Mouse (Mus musculus): ENCODE results near the gene Slc39a11. TPM values are rescaled to one million over a fixed set of nuclear protein-coding genes. Genes with fewer than 3 reads are reported as not detected.
A peak's percentile ranks its signal among the peaks of the same experiment; 100 is the strongest.
"Not testable (repeated sequence)": the region's sequence is repeated elsewhere in the genome, so short reads cannot be mapped to it uniquely, and the experiment has no call there.

Slc39a11 gene
- total RNA-seq, 2 experiments from 2014 or later = 17.7 to 19.1 TPM

DNA sequence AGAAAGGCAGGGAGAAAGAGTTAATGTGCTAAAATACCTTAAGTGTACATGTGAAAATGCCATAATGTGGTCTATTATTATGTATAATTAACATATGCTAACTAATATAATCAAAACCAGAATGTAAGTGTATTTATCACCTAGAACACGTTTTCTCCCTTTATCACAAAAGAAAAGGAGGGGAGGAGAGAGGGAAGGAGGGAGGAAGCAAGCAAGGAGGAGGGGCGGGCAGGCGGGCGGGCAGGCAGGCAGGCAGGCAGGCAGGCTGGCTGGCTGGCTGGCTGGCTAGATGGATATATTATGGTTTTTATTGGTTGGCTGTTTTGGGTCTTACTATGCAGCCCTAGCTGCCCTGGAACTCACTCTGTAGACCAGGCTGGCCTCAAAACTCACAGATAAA lies 19.8 kb upstream of the Slc39a11 start:
- peak; percentile 68 for ATAC-seq (replicated peaks; ENCODE audit: low FRiP score, low TSS enrichment, poor library complexity, severe bottlenecking)

DNA sequence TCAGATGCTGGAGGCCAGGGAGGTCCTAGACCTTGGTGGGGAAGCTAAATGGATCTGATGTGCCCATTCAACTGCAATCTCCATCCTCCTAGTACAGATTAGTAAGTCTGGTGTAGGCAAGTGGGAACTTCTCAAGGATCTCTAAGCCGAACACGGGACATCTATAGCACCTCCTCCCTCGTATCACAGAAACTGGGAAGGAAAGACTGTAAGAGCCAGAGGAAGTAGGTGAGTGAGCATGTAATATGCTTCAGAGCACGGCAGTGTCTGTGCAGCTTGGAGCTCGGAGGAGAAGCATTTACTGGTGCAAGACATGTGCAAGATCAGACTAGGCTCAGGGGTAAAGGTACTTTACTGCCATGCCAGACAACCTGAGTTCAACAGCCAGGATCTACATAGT lies 19.0 kb upstream of the Slc39a11 start:
- ATAC-seq (replicated peaks; ENCODE audit: low FRiP score, low TSS enrichment, poor library complexity, severe bottlenecking) = no peak

DNA sequence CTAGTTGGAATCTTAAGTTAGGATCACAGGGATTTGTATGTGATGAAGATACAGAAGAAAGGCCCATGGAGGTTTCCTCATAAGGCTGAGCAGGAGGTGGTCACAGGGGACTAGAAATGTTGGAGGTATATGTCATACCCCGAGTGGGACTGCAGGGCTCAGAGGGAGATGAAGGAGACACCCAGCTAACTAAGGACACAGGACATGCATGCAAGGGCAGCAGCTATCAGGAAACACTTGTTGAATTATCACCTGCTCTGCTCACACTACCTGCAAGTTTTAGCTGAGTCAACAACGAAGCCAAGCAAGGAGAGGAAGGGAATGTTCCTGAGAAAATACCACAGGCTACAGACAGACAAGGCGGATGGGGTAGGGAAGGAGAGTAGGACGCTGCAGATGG lies 17.8 kb upstream of the Slc39a11 start:
- no peak for ATAC-seq (replicated peaks; ENCODE audit: low FRiP score, low TSS enrichment, poor library complexity, severe bottlenecking)

DNA sequence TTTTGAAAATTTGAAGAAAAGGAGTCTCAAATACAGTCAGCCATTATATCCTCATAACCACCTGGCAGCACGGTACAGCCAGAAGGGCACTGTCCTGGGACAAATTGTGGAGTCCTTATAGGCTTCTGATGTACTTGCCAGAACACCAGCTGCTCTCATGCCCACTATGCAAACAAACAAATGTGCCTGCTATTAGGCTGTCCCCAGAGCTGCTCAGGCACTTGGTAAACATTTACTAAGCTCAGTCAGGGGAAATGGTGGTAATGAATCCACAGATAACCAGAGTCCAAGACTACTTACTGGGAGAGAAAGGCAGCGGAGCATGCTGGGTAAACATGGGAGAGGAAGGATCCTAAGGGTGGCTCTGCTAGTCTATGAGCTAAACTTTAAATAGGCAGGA lies 17.2 kb upstream of the Slc39a11 start:
- no peak for ATAC-seq (replicated peaks; ENCODE audit: low FRiP score, low TSS enrichment, poor library complexity, severe bottlenecking)

DNA sequence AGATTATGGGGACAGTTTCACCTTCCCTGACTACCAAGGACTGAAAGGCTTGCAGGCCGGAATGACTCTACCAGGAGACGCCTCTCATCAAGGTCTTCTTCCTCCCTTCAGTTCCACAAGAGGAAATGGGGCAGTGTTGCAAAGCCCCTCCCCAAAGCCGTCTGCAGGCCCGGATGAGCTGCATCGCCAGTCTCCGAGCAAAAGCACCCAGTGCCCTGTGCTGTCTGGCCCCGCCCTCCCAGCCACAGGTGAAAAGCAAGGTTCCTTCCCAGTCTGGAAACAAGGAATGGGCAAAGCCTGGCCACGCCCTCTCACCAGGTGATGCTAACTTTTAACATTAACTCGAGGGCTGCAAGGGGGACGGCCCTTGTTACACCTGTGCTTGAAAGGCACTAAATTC lies 16.8 kb upstream of the Slc39a11 start:
- ATAC-seq (replicated peaks; ENCODE audit: low FRiP score, low TSS enrichment, poor library complexity, severe bottlenecking) = 0 out of 2 replicates have a peak, but pooled peaks have one; percentile 19

DNA sequence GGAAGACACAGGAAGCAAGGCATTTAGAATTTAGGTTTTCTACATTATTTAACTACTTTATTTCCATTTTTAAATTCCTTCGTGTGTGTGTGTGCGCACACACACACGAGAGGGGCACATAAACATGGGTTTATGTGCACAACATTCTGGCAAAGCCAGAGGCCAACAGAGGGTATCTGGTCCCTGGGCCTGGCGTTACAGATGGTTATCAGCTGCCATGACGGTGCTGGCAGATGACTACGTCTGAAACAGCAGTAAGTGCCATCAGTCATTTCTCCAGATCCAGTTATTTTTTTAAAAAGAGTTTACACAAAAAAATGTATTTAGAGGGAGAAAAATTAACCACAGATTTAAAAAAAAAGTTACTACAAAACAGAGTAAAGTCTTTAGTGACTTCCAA lies 16.3 kb upstream of the Slc39a11 start:
- 0 out of 2 replicates have a peak, but pooled peaks have one; percentile 37 for ATAC-seq (replicated peaks; ENCODE audit: low FRiP score, low TSS enrichment, poor library complexity, severe bottlenecking)

DNA sequence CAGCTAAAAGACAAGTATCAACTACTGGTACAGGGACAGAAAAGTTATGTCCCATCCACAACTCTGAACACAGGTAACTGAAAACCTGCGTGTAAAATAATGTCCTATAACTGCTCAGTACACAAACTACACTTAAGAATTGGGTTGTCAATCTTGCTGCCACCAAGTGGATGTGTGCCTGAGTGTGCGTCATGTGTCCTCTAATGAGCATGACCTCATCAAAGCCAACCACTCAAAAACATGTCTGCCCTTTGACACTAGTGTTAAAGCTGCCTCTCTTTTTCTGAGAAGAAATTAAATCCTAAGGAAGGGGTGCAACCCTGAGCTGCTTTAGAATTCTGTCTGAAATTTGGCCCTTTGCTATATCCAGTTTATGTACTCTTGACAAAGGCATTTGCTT lies 14.4 kb upstream of the Slc39a11 start:
- ATAC-seq (replicated peaks; ENCODE audit: low FRiP score, low TSS enrichment, poor library complexity, severe bottlenecking) = no peak

DNA sequence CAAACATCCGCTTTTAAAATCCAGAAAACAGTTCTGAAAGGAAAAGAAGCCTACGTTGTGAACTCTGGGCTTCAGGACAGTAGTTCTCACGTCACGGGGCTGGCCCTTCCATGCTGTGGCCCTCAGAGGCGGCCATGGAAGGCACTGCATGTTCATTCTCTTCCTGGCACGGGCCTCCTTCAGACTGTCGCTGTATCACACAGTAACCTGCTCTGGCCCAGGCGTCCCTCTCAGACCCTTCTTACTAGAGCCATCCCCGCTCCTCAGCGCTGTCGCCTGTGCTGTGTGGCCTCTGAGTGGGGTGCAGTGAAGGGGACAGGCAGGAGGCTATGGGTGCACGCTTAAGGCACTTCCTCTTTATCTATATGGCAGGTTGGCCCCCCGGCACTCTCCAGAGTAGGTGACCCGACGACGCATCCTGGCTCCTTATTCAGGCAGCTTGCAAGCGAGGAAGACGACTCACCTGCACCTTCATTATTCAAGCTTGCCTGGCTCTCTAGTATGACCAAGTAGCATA lies 12.0 kb upstream of the Slc39a11 start:
- ATAC-seq (replicated peaks; ENCODE audit: low FRiP score, low TSS enrichment, poor library complexity, severe bottlenecking) = peak; percentile 20; the same call in 1 of the 2 replicates

DNA sequence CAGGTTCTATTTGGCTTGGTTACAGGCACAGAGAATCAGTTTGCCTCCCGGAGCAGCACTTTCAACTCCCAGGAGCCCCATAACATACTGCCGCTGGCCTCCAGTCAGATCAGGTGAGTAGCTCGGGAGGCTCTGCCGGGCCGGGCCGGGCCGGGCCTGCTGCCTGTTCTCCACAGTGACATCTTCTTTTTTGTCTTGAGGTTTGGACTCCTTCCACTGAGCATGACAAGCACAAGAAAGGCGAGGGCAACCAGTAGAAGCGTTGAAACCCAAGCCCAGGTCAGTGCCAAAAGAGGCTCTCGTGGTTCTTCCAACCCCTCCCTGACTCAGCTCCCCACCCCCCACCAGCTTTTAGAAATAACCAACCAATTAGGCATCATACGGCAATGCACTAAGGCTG lies 11.1 kb upstream of the Slc39a11 start:
- ATAC-seq (replicated peaks; ENCODE audit: low FRiP score, low TSS enrichment, poor library complexity, severe bottlenecking) = peak; percentile 85

DNA sequence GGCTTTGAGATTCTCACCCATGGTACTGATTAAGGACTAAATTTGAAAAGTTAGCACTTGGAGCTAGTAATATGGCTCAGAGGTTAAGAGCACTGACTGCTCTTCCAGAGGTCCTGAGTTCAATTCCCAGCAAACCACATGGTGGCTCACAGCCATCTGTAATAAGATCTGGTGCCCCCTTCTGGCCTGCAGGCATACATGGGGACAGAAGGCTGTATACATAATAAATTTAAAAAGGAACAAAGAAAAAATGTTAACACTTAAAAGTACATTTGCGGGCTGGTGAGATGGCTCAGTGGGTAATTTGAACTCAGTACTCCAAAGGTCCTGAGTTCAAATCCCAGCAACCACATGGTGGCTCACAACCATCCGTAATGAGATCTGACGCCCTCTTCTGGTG lies 10.3 kb upstream of the Slc39a11 start:
- not testable (repeated sequence) for ATAC-seq (replicated peaks; ENCODE audit: low FRiP score, low TSS enrichment, poor library complexity, severe bottlenecking)

DNA sequence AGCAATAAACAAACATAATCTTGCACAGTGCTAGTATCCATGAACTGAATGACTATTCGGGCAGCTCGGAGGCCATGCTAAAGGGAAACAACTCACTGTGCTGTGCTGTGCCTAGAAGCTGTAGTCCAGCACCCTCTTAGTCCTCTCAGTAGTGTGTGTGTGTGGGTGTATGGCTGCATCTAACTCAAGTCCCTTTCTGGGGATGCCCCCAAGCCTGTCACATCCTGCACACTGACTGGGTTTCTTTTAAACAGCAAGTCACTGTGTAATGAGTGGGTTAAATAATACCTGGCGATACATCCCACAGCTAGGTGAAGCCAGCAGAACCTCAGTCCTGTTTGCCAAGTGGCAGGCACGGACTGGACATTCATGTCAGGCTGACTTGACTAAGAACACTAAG lies 8.9 kb upstream of the Slc39a11 start:
- no peak for ATAC-seq (replicated peaks; ENCODE audit: low FRiP score, low TSS enrichment, poor library complexity, severe bottlenecking)

DNA sequence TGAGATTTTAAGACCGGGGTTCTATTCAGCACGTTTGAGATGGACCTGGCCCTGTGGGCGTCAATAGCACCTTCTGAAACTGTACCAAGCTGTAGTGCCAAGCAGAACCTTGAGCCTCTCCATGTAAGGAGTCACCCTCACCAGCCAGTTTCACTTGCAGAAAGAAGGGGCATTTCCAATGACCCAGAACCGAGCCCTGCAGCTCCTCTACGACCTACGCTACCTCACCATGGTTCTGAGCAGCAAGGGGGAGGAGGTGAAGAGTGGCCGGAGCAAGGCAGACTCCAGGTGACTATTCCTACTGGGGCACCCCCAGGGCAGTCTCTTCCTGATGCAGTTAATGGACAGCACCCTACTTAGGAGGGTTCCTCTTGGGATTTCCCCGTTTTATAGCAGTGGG lies 8.4 kb upstream of the Slc39a11 start:
- ATAC-seq (replicated peaks; ENCODE audit: low FRiP score, low TSS enrichment, poor library complexity, severe bottlenecking) = no peak

DNA sequence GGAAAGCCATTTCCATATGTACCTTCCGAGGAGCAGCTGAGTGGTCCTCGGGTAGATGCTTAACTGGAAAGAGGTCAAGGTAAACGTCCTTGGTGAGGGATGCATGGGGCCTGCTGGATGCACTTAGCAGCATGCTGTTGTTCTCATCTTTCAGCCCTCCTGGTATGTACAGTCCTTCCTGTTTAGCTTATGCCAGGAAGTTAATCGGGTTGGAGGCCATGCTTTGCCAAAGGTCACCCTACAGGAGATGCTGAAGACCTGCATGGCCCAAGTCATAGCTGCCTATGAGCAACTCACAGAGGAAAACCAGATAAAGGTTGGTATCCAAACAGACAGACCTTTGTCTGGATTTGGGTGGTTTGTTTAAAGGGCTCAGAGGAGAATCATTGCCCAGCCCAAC lies 7.3 kb upstream of the Slc39a11 start:
- no peak for ATAC-seq (replicated peaks; ENCODE audit: low FRiP score, low TSS enrichment, poor library complexity, severe bottlenecking)

DNA sequence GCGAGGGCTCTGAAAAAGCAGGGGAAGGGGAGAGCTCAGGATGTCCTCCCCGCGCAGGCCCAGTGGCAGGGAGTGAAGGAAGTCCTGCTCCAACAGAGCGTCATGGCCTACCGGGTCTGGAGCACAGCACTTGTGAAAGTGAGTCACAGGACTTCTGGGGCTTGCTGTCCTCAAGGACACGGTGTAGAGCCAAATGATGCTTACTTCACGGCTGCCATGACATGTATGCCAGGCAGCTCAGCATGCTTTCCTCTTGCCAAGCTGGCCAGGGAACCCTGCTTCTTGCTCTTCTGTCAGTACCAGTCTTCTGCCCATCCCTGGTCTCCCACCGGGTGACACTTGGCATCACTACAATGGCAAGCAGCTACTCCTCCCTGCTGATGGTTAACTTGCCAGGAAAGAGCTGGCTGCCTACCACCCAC lies 6.6 kb upstream of the Slc39a11 start:
- ATAC-seq (replicated peaks; ENCODE audit: low FRiP score, low TSS enrichment, poor library complexity, severe bottlenecking) = no peak

DNA sequence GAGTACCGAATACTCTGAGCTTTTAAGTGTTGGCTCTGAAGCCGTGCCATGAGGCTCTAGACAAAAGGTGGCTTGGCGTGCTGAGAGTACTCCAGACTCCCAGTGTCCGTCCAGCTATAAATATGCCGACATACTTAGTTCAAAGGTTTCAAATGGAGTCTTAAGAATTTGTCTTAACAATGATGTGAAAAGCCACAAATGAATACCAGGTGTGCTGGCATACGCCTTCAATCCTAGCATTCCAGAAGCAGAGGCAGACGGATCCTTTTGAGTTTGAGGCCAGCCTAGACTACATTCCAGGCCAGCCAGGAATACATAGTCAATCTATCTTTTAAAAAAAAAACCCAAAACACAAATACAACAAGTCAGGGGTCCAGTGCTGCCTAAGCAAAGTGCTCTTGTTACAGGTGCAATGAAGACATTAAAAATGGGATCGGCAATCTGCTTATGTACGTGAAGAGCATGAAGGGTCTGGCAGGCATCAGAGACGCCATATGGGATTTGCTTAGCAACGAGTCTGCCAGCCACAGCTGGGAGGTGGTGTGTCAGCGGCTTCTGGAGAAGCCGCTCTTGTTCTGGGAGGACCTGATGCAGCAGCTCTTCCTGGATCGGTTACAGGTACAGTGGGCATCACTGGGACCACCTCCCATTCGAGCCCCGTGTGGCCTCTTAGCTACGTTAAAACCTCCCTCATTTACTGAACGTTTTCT lies 4.8 kb upstream of the Slc39a11 start:
- no peak for ATAC-seq (replicated peaks; ENCODE audit: low FRiP score, low TSS enrichment, poor library complexity, severe bottlenecking)

DNA sequence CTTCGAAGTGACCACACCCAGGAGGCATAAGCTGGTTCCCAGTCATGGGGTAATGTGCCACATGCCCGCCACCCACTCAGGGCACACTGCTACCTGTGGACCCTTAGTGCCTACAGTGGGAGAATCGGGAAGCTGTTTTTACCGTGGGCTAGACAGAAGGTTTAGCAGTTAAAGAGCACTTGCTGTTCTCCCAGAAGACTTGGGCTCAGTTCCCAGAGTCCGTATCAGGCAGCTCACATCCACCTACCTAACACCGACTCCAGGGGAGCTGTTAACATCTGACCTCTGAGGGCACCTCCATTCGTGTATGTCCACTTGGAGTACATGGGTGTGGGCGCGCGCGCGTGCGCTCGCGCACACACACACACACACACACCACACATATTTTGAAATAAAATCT lies 4.2 kb upstream of the Slc39a11 start:
- ATAC-seq (replicated peaks; ENCODE audit: low FRiP score, low TSS enrichment, poor library complexity, severe bottlenecking) = no peak

DNA sequence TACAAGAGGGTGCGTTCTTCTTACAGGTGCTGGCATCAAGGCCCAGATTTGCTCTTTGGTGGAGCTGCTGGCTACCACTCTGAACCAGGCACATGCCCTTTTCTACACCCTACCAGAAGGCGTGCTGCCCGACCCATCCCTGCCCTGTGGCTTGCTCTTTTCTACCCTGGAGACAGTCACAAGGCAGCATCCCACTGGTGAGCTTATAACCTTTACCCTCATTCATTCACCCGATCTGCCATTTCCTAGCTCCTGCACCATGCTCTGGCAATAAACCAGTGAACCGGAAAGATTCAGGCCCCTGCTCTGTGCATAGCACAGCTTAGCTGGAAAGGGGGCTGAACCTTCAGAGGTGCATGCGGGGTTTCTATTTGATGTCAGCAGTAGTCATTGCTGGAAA lies 2.6 kb upstream of the Slc39a11 start:
- no peak for ATAC-seq (replicated peaks; ENCODE audit: low FRiP score, low TSS enrichment, poor library complexity, severe bottlenecking)

DNA sequence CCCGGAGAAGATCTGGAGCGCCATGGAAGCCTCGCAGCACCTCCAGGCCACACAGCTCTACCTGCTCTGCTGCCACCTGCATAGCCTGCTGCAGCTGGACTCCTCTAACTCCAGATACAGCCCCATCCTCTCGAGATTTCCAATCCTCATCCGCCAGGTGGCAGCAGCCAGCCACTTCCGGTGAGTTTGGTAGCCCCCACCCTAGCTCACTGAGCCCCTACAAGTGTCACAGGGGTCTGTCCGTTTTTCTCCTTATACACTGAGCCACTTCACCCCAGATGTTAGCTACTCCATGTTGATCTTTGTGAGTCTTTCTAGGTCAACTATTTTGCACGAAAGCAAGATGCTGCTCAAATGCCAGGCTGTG lies 2.0 kb upstream of the Slc39a11 start:
- ATAC-seq (replicated peaks; ENCODE audit: low FRiP score, low TSS enrichment, poor library complexity, severe bottlenecking) = 0 out of 2 replicates have a peak, but pooled peaks have one; percentile 10

DNA sequence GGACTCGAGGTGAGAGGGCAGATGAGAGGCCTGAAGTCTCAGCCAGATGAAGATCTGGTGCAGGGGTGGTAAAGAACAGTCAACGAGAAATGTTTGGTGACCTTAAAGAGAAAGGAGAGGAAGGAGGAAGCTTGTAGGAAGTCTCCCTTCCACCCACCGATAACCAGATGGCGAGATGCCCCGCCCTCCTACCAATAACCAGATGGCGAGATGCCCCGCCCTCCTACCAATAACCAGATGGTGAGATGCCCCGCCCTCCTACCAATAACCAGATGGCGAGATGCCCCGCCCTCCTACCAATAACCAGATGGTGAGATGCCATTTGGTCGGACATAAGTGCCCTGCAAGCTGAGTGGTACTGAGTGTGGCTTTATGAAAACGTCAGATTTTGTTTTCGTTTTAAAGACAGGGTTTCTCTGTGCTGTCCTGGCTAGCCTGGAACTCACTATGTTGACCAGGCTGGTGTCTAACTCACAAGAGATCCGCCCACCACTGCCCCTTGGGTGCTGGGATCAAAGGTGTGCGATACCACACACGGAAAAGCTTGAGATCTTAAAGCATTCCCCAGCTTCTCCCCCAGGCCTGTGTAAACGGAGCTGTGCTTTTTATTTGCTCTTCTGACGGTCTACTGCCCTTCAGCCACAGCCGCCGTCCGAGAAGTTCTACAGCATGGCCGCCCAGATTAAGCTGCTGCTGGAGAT lies 1.5 kb upstream of the Slc39a11 start:
- peak; percentile 64 for ATAC-seq (replicated peaks; ENCODE audit: low FRiP score, low TSS enrichment, poor library complexity, severe bottlenecking)

DNA sequence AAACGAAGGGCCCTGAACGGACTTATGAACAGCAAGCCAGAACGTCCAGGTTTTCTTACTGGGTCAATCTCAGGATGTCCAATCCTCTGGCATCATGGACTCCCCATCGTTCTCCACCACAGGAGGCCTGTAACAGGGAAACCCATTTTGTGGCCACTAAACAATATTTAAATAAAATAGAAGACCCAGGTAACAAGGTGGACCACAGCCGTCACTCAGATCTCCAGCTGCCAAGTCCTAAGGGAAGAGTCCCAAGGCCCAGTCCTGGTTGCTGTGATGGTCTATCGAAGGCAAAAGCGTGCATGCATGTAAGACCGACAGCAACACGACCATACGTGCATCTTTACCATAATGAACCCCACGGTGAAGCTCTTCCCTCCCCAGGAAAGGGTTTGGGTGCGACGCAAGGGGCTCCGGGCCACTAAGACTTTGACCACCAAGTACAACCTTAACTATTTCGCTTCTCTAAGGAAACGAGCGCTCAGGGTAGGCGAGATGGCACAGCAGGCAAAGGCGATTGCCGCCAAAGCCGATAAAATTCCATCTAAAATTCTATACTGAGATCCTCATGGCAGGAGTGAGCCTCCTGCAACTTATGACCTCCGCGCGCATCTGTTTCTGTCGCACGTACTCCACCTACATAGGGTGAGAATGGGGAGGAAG lies 1.1 kb downstream of the Slc39a11 start, which contains the start of gene Cog1:
TSS of gene Cog1 (plus strand) at position 480 of the 663 bp plus-strand sequence.
- no peak for ATAC-seq (replicated peaks; ENCODE audit: low FRiP score, low TSS enrichment, poor library complexity, severe bottlenecking)

Data from megakaryocyte-erythroid progenitor cell, adult 5-6 weeks (primary cell).